Mouse (Mus musculus): ENCODE measurements at regions not wholly inside any gene's neighbourhood (a gene's known extent, or its start where the extent isn't known, plus 50 kb on each side); places are given as distances from the start of the nearest gene placed in this dataset.

- no peak for DNase-seq
Measured at GRCm38 (mm10) chr11:43370025-43370424, 56.0 kb downstream of the Pttg1 start.

DNA sequence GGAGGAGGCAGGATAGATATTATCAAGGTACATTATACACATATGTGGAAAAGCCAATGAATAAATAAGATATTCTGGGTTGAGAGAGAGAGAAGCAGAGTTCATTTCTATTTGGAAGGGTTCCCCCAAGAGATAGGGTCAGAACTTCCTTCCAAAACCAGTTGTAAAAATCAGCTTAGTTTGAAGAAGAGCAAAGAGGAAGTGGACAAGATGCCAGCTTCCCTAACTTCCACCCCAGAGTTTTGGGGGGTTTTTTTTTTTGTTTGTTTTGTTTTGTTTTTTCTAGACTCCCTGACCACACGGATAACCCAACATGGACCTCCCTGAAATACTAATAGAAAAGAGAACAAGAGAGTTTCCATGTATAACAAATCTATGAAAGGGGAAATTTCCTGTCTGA is 57.7 kb downstream of the Pttg1 start:
- no peak for DNase-seq

DNA sequence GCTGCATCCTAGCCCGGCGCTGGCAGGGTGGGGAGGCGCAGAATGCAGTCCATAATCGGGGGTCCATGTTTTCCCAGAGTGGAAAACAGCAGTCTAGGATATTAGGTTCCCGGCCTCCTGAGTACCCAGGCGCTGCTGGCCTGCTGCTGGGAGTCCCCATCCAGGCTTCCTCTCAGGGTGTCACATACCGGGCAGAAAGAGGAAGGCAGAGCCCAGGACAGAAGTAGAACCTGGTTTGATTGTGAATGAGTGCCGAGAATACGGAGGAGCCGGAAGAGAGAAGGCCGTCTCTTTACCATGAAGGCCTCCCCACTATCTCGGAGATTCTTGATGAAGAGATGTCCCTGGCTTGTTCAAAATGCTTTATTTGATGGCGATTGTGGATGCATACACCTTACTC is 64.2 kb downstream of the Pttg1 start:
- no peak for DNase-seq

DNA sequence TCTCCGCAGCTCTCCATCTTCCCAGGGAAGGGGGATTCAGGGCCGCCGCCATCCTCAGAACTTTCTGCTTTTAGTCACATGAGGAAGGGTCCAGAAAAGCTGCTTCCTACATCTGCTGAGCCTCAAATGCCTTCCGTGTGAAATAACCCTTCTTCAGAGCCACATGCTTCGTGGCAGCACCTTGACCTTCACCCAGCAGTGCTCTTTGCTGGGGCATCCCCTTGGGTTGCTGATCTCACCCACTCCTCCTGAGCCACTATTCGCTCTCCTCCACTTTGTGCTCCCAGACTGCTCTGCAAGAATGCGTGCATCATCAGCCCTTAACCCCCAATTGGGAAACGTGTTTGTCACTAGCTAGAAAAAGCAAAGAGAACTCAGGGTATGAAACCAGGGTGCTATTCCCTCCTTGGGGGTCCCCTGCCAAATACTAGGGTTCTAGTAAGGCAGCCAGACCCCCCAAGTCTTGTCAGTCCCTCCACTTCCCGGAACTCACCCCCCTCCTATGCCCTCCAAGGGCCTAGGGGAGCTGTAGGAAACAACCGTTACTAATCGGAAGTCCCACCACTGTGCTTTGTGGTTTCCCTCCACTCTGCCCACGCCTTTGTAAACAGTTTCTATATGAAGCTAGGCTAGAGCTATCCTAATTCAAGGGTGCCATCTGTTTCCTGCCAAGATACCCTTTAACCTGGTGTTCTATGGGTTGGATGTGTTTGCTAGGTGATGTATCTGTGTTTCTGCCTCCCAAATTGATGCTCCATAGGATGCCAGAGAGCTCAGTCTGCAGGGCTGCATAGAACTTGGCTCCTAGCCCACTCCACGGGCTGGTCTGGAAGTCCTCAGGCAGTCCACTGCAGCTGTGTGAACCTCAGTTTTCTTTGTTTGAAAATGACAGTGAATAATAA is 67.4 kb downstream of the Pttg1 start:
- DNase-seq: no peak

- DNase-seq: no peak
Measured at GRCm38 (mm10) chr11:43353602-43354001, 72.4 kb downstream of the Pttg1 start.

DNA sequence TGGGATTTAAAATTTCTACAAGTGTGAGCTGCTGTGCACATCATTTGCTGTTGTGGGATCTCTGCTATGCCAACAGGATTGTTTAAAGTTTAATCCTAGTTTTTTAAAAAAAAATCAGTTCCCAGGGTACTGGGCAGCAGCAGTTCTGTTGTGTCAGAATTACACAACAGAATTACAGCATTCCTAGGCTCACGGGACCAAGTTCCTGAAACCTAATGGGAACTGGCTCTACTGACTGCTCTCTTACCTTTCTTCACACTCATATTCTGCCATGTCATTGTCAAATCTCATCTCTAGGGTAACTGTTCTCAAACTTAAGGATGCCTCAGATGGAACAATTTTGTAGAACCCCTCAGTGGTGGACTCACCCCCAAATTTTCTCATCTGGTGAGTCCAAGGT is 73.0 kb downstream of the Pttg1 start:
- DNase-seq: no peak

DNA sequence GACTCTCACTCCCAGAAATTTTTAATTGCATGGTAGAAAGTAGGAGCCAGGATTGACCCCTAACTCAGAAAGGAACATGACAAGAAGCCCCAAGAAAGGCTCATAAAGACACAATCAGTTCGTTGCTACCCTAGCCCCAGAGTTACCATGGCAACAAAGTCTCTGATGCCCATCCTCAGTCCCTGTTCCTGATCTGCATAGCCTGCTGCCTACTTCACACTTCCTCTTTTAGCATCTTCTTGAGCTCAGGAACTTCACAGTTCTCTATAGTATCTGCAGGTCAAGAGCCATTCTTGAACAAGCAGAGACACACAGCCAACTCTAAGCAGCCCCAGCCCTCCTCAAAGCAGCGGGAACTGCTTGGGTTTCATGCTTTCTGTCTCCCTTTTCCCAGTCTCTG is 74.2 kb downstream of the Pttg1 start:
- no peak for DNase-seq

GRCm38 (mm10) chr11:43351348-43351747 is 74.7 kb downstream of the Pttg1 start:
- no peak for DNase-seq

- DNase-seq: no peak
Measured at GRCm38 (mm10) chr11:43350242-43350641, 75.8 kb downstream of the Pttg1 start.

DNA sequence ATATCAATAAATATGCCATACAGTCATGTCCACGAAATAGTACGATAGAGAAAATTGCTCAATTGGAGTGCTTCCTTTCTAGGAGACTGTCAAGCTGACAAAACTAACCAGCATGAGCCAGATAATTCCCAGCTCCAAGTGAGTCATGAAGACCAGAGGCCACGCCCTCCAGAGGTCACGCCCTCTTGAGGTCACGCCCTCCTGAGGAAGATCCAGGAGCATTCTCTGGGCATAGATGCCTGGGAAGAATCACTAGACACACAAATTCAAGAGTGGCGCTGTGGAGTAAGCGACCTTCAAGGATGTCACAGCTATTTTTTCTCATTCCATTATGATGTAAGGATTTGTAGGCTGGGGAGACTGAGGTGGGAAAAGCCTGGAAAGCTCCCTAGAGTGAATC is 76.5 kb downstream of the Pttg1 start:
- DNase-seq: no peak

DNA sequence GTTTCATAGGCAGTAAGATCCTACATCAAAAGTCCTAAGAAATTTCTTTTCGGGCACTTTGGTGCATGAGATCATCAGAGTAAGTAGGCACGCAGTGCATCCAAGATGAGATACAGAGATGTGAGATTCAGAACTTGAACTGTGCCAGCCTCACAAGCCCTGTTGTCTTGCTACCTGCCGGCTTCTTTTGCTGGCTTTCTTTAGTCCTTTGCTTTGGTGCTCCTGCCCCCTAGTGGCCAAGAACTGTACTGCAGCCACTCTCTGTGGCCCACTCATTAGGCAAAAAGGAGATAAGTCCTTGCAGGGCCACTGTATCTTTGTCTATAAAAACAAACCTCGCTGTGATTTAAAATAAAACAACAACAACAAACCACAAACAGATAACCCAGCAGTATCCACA is 77.5 kb downstream of the Pttg1 start:
- DNase-seq: peak; percentile 91 to 98

DNA sequence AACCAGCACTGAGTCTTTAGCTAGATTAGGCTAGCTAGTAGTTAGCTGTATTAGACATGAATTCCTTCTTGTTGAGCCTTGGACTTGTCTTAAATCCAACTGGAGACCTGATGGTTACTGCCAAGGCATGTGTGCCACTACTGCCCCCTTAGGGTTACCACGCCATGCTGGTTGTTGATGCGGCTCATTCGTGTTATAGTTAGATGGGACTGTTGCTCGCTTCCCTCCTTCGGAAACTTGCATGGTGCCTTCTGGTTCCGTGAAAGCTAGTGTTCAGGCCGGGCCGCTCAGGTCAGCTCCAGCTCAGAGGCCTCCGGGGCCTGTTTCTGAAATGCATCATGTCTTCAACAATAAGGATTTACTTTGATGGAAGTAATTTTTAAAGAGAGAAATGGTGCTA is 79.6 kb downstream of the Pttg1 start:
- no peak for DNase-seq

DNA sequence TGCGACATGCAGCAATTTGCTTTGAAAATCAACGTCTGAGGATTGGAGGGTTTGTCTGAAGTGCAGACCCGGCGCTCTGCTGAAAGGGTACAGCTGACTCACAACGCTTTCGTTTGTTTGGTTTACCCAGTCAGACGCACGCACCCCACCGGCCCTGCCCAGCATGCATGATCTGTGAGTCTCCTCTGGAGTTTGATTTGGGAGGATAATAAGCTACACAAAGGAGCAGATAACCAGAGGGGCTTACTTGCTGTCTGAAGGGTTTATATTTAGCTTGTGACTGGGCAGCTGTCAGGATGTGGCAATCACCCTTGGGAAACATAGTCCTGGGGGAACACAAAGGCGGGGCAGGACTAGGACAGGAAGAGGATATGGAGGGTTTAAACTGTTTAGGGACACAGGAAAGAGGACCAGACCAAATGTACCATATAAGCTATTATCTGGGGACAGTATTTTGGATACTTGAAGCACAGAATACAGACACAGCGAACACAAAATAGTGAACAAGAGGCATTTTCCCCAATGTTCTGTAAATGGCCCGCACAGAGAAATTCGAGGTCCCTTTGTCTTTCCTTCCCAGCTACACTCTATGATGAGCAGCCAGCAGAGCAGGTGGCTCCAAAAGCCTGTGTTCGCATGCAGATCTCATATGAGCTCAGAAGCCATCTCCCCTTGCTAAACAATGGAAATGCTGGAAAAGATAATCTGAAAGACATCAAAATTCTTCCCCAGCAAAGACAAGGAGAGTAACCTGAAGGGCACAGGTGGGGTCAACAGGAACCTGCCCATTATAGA is 81.1 kb downstream of the Pttg1 start:
- no peak for DNase-seq

GRCm38 (mm10) chr11:43343574-43343973 is 82.5 kb downstream of the Pttg1 start:
- no peak for DNase-seq

DNA sequence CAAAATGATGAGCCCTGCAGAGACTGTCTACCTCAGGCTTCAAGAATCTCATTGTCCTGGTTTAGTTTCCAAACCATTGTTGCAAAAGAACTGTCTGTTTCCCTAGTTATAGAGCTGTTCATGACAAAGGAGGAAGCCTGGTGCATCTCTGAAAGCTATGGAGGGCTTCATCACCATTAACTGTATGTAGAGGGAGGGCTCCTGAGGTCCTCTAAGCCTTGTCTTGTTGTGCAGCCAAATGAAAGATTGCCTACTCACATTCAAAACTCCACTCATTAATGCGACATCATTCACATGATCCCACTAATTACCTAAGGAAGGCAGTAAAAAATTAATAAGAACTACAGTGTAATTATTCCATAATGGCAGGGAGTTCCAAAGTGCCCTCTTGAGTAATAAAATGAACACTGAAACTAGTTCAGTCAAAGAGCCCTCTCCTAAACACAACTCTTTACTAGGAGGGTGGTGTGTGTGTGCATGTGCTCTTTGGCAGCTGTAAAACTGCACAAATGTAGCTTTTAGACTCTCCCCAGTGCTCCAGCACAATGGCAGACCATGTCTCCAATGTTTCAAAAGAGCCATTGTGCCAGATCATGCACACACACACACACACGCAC is 87.6 kb downstream of the Pttg1 start:
- no peak for DNase-seq

GRCm38 (mm10) chr11:43335668-43336265 is 90.3 kb downstream of the Pttg1 start:
- DNase-seq: no peak

DNA sequence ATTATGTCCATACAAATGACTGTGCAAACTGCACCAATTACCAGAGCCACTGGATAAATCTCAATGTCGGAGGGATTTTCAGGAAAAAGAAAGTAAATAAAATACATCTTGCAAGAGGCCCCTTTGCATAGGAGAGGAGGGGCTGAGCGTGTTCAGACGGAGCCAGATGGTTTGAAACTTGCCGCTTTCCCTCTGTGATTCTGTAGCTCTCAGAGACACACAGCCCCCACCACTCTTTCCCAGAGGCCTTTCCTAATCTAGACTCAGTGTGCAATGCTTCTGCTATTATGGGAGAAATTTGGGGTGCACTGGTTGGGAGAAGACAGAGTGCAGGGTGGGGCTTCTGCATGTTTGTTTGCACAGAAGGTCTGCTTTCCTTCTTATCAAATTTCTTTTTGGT is 92.5 kb downstream of the Pttg1 start:
- DNase-seq: no peak

GRCm38 (mm10) chr11:43313996-43314395 is 112.1 kb downstream of the Pttg1 start:
- DNase-seq: peak; percentile 35 to 42
